Mouse (Mus musculus) bone marrow macrophage, adult 2 months (primary cell): Measurements from ENCODE around the gene Fau. TPM values are rescaled to one million over a fixed set of nuclear protein-coding genes. Genes with fewer than 3 reads are reported as not detected.

Experiments
- H3K27ac ChIP-seq: 2 replicates; pipeline ENCODE4 v1.5.1; 2012; ENCODE audit warnings: low read depth, low read length; ENCODE audit not compliant: insufficient read depth
- H3K4me1 ChIP-seq: 2 replicates; pipeline ENCODE4 v1.6.1; 2012; ENCODE audit warnings: low read length; ENCODE audit not compliant: control insufficient read depth, insufficient read depth
- H3K4me3 ChIP-seq: 2 replicates; pipeline ENCODE4 v1.5.1; 2012; ENCODE audit warnings: mild to moderate bottlenecking, low read length, moderate library complexity; ENCODE audit not compliant: insufficient read depth
- CTCF ChIP-seq: IDR thresholded peaks from 2 replicates; pipeline ENCODE4 v1.5.1; 2012; ENCODE audit warnings: low read depth, mild to moderate bottlenecking, low read length, moderate library complexity
- POLR2A ChIP-seq: IDR thresholded peaks from 2 replicates; pipeline ENCODE4 v1.6.1; 2012; ENCODE audit warnings: mild to moderate bottlenecking, low read depth, low read length, borderline replicate concordance
- polyA plus RNA-seq: library from polyadenylated mRNA; stranded (reverse); fragments of >200 nt; gene quantifications from 2 replicates; pipeline ENCODE4 v1.2.4, GENCODE M21; 2012; ENCODE audit not compliant: missing spikeins, insufficient read depth, insufficient read length

Fau gene
- polyA plus RNA-seq, 1 experiment = 2,337 TPM

DNA sequence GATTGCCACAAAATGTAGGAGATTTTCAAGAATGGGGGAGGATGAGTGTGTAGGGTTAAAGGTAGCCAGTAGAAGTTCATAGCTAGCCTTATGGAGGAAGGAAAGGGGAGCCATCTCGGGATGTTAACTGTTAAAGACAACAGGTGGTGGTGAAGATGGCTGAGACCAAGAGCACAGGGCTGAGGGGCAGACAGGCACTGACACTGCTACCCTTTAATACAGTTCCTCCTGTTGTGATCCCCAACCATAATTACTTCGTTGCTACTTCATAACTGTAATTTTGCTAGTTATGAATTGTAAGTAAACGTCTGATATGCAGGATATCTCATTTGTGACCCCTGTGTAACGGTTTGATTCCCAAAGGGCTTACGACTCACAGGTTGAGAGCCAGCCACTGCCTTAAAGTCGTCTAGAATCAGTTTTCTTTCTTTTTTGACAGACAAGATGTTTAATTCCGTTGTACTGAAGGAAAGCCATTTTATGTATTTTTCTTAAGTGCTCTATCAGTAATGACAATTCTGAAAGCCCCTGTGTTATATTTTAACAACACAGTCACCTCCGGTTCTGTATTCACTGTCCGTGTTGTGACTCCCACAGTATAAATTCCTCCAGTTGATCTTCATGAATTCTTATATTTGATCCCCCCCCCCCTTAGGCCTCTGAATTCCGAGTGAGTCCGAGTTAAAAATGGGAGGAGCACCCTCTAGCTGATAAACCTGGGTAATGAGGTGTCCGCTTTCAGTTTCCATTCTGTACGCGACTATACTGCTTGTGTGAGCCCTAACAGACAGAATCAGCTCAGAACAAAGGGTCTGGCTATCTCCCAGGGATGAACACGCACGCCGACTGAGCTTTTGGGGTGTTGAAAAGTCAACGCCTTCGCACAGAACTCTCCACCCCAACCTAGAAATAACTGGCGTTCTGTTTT lies 12.0 kb upstream of the Fau start:
- TF ChIP-seq POLR2A (no peak), CTCF (no peak)
- Histone ChIP-seq H3K27ac (peak overlapping the region; percentile 97), H3K4me3 (peak overlapping the region; percentile 85), H3K4me1 (peaks cover 13% of the 10 kb centered on the region)

DNA sequence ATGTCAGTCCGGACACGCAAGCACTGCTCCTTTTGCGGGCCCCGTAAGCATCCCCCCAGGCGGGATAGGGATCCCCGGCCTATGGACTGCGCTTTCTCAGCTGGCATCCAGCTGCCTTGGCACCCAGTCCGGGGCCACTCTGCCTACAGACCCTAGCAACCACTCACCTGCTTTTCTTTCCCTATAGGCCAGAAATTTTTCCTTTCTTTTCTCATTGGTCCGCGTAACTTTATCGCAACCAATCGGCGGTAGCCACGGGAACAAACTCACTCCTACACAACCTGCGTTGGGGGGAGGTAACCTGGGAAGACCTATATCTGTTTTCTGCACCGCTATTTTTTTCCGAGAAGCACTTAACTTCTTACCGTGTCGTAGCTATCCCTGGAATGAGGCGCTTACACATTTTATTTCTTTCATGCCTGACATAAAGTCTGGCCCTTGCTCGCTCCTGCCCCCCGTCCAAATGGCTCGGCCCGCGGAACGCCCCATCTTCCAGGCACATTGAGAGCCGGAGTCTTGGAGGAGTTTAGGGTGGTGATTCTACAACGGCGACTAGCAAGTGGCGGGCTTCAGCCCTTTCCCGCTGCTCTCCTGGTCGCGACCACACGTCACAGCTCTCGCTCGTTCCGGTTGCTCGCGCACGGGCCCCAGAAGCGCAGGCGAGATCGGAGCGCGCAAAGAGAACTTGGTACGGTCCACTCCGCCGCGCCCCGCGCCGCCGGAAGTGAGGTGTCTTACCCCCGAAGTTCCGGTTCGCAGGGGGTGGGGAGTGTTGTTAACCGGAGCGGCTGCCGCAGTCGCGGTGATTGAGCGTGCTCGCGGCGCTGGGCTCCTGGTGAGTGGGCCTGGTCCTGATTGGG lies 11.1 kb upstream of the Fau start, which contains the start of gene Syvn1:
Gene Syvn1 (plus strand): TSS at position 283 of the 860 bp plus-strand sequence.
- Histone ChIP-seq H3K27ac (peak within 1 kb of the TSS; percentile 97), H3K4me1 (peaks cover 13% of the 10 kb centered on the region), H3K4me3 (peak within 1 kb of the TSS; percentile 85)
- TF ChIP-seq POLR2A (no peak), CTCF (no peak)

DNA sequence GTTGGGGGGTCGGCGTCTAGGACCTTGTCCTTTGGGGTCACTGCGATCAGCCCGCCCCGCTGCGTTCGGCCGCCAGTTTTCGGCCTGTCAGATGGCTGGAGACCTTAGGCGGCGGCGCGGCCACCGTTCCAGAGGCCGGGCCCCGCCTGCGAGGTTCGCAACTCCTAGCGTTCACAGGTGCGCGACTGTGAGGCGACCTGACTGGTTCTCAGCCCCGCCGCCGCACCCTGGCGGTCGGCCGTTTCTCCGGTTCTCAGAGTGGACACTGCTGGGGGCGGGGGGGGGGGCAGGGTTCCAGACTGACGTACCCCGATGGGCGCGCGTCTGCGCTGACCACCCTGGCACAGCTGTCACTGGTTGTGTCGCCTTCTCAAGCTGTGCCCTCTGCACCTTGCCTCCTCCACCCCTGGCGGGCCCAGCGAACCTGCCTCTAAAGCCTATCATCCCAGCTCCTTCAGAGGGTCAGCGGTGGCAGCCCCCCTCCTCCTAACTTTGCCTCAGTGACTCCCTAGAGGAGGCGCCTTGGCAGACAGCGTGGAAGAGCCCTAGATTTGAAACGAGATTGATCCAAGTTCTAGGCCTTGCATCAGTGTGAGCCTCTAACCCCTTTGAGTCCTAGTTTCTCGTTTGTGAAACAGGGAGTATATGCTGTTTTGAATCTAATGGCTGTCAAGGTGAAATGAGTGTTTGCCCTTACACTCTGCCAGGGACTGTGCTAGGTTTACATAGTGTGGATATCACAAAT lies 10.3 kb upstream of the Fau start:
- Histone ChIP-seq H3K4me3 (peak overlapping the region; percentile 85), H3K4me1 (peaks cover 13% of the 10 kb centered on the region), H3K27ac (peak overlapping the region; percentile 97)
- TF ChIP-seq POLR2A (no peak), CTCF (no peak)

DNA sequence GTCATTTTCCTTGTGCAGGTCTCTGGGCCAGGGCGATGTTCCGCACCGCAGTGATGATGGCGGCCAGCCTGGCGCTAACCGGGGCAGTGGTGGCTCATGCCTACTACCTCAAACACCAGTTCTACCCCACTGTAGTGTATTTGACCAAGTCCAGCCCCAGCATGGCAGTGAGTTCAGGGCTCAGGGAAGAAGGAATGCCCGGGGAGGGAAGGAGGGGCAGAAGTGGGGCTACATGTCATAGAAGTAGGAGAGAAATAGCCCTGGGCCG lies 9.8 kb upstream of the Fau start:
- Histone ChIP-seq H3K27ac (no peak overlapping the region), H3K4me1 (peaks cover 13% of the 10 kb centered on the region), H3K4me3 (peak overlapping the region; percentile 85)
- TF ChIP-seq CTCF = no peak
- no peak for TF ChIP-seq POLR2A

DNA sequence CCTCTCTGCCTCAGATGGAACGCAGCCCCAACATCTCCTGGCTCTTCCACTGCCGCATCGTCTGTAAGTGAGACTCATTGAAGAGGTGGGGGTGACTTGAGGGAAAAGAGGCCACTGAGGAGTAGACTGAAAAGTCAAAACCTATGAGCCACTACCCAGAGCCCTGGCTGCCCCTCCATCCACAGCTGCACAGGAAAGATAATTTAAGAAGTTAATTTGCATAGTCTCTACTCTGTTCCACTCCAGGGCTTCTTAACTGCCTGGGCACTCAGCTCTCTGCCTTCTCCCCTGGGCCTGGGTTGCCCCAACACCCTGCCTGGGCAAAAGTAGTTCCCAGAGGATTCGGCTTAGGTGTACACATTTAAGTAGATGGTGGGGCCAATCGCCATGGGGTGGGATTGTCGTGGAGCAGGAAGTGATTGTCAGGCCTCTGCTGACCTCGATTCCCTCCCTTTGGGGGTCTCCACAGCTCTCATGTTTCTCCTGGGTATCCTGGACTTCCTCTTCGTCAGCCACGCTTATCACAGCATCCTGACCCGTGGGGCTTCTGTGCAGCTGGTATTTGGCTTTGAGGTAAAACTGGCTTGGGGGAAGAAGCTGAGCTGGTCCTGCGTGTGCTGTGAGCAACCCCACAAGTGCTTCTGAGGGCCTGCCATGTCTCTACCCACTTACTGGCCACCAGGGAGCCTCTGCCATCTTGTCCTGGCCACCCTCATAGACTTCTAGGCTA lies 8.8 kb upstream of the Fau start:
- TF ChIP-seq POLR2A = no peak
- no peak for TF ChIP-seq CTCF
- peaks cover 16% of the 10 kb centered on the region for H3K4me1 ChIP-seq
- no peak overlapping the region for H3K27ac ChIP-seq
- no peak overlapping the region for H3K4me3 ChIP-seq

DNA sequence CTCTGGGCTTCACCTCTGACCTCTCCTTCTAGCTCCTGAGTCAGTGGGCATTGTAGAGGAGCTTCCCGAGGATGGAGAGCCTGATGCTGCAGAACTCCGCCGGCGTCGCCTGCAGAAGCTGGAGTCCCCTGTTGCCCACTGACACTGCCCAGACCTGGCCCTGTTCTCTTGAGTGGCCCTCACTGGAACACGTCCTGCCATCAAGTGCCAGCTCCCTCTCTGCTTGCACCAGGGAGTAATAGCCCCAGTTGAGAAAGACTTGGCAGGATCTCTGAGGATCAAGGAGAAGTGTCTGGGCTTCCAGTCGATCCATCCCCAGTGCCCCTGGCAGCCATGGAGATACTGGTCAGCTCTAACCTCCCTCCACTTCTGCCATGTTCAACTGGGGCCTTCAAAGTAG lies 5.1 kb upstream of the Fau start:
- peaks cover 14% of the 10 kb centered on the region for H3K4me1 ChIP-seq
- H3K4me3 ChIP-seq = no peak overlapping the region
- H3K27ac ChIP-seq = no peak overlapping the region
- TF ChIP-seq POLR2A (no peak), CTCF (no peak)

DNA sequence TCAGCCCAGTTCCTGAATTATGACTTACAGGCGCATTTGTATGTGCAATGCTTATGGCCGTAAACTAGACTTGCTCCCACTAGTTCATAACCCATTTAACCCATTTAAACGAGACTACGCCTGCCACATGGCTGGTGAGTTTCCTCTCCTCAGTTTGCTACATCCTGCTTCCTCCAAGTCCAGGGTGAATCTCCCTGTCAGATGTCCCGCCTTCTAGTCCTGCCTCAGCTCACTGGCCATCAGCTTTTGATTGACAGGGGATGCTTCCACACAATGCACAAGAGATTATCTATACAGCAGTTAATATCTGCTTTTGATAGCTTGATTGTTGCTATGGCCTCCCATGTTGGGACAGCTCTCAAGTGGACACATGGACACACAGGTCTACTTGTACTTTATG lies 3.3 kb upstream of the Fau start:
- Histone ChIP-seq H3K4me1 (peaks cover 7% of the 10 kb centered on the region), H3K4me3 (no peak overlapping the region), H3K27ac (no peak overlapping the region)
- TF ChIP-seq CTCF (no peak), POLR2A (no peak)

DNA sequence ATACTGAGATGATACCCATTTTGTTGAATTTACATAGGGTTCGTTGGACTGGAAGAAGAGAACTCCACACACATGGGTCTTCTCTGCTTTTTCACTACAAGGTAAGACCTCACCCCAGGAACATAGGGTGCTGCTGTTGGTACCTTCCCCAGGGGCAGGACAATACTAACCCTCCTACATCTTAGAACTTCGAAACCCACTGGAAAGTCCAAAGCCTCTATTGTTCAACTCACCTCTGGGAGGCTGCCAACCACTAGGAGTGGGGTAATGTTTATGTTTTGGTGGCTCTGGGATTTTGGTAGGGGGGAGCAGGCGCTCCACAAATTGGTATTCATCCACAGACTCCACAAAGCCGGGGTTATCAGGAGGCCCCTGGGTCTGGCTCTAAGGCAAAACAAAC lies 948 bp upstream of the Fau start:
- Histone ChIP-seq H3K4me3 (peak overlapping the region; percentile 72), H3K27ac (no peak overlapping the region), H3K4me1 (peaks cover 9% of the 10 kb centered on the region)
- no peak for TF ChIP-seq POLR2A
- no peak for TF ChIP-seq CTCF

DNA sequence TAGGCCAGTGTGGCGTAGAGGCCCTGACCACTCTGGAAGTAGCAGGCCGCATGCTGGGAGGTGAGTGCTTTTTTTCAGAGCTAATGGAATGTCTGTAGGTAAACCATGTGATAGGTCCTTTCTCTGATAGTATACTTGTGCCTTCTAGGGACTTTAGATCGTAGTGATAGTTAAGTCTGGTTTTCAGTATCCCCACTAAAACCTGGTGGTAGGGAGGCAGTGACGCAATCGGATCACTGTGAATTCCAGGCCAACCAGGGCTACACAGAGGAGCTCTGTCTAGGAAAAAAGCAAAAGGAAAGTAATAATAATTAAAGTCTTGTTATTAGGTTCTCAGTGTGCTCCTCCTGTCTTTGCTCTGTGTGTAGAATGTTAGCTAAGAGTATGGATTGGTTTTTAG lies 869 bp downstream of the Fau start:
- Histone ChIP-seq H3K4me3 (peak overlapping the region; percentile 65), H3K27ac (peak overlapping the region; percentile 49), H3K4me1 (peaks cover 14% of the 10 kb centered on the region)
- no peak for TF ChIP-seq POLR2A
- no peak for TF ChIP-seq CTCF
